Mouse (Mus musculus): ENCODE data around the gene Fzd7. TPM values are rescaled to one million over a fixed set of nuclear protein-coding genes. Genes with fewer than 3 reads are reported as not detected.

The Fzd7 gene
- polyA plus RNA-seq, 1 experiment from 2014 or later: 4.2 TPM

- 80% methylated on average over 6 of the region's 6 CpGs for WGBS
- H3K27me3 ChIP-seq (ENCODE audit: control insufficient read depth, insufficient read depth, low read length): no peaks in the 10 kb centered on the region
- H3K4me1 ChIP-seq (ENCODE audit: control insufficient read depth, insufficient read depth, low read length): no peaks in the 10 kb centered on the region
- no peak for ATAC-seq (ENCODE audit: low FRiP score, low TSS enrichment)
- H3K4me3 ChIP-seq (replicated peaks; ENCODE audit: low read depth, low read length): no peak overlapping the region
- DNase-seq: no peak
- H3K36me3 ChIP-seq (ENCODE audit: control insufficient read depth, insufficient read depth, low read length): no peaks in the 10 kb centered on the region
- no peaks in the 10 kb centered on the region for H3K9me3 ChIP-seq (ENCODE audit: control insufficient read depth, low read length)
- H3K4me2 ChIP-seq (ENCODE audit: low read length): no peak overlapping the region
- H3K9ac ChIP-seq (replicated peaks; ENCODE audit: low read length): no peak overlapping the region
- H3K27ac ChIP-seq (replicated peaks; ENCODE audit: low read depth, low read length): no peak overlapping the region
These were observed 15.8 kb downstream of the Fzd7 start for GRCm38 (mm10) chr1:59497741-59498613.

GRCm38 (mm10) chr1:59499327-59499726 lies 17.1 kb downstream of the Fzd7 start:
- ATAC-seq (ENCODE audit: low FRiP score, low TSS enrichment) (no peak), DNase-seq (no peak)
- Histone ChIP-seq H3K36me3 (ENCODE audit: control insufficient read depth, insufficient read depth, low read length) (no peaks in the 10 kb centered on the region), H3K4me3 (replicated peaks; ENCODE audit: low read depth, low read length) (no peak overlapping the region), H3K9ac (replicated peaks; ENCODE audit: low read length) (no peak overlapping the region), H3K9me3 (ENCODE audit: control insufficient read depth, low read length) (no peaks in the 10 kb centered on the region), H3K4me2 (ENCODE audit: low read length) (no peak overlapping the region), H3K27me3 (ENCODE audit: control insufficient read depth, insufficient read depth, low read length) (no peaks in the 10 kb centered on the region), H3K4me1 (ENCODE audit: control insufficient read depth, insufficient read depth, low read length) (no peaks in the 10 kb centered on the region), H3K27ac (replicated peaks; ENCODE audit: low read depth, low read length) (no peak overlapping the region)
- WGBS: 75% methylated on average over 3 of the region's 3 CpGs

DNA sequence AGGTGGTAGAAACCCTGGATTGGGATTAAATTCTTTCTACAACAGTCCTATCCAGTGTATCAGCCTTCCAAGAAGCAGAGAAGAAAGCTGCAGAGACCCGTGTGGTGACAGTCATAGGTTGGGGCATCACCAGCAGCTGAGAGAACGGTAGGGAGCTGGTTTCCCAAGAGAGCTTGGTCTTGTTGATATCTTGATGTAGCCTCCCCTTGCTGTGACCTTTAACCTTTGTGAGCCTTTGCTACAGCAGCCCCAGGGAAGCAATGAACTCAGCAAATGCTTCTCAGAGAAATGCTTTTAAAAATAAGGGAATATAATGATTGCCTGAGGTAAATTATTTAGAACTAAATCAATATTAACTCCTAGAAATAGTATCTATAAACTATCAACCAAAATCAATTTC lies 20.1 kb downstream of the Fzd7 start:
- H3K4me2 ChIP-seq (ENCODE audit: low read length): no peak overlapping the region
- no peaks in the 10 kb centered on the region for H3K9me3 ChIP-seq (ENCODE audit: control insufficient read depth, low read length)
- H3K4me3 ChIP-seq (replicated peaks; ENCODE audit: low read depth, low read length): no peak overlapping the region
- WGBS: 71% methylated on average over 2 of the region's 2 CpGs
- no peak overlapping the region for H3K27ac ChIP-seq (replicated peaks; ENCODE audit: low read depth, low read length)
- DNase-seq (no peak), ATAC-seq (ENCODE audit: low FRiP score, low TSS enrichment) (no peak)
- H3K36me3 ChIP-seq (ENCODE audit: control insufficient read depth, insufficient read depth, low read length): no peaks in the 10 kb centered on the region
- H3K27me3 ChIP-seq (ENCODE audit: control insufficient read depth, insufficient read depth, low read length): no peaks in the 10 kb centered on the region
- H3K4me1 ChIP-seq (ENCODE audit: control insufficient read depth, insufficient read depth, low read length): no peaks in the 10 kb centered on the region
- H3K9ac ChIP-seq (replicated peaks; ENCODE audit: low read length): no peak overlapping the region

- H3K9ac ChIP-seq (replicated peaks; ENCODE audit: low read length): no peak overlapping the region
- H3K27me3 ChIP-seq (ENCODE audit: control insufficient read depth, insufficient read depth, low read length): no peaks in the 10 kb centered on the region
- no peak overlapping the region for H3K4me2 ChIP-seq (ENCODE audit: low read length)
- no peaks in the 10 kb centered on the region for H3K36me3 ChIP-seq (ENCODE audit: control insufficient read depth, insufficient read depth, low read length)
- 69% methylated on average over 7 of the region's 7 CpGs for WGBS
- no peak overlapping the region for H3K27ac ChIP-seq (replicated peaks; ENCODE audit: low read depth, low read length)
- DNase-seq (no peak), ATAC-seq (ENCODE audit: low FRiP score, low TSS enrichment) (no peak)
- no peaks in the 10 kb centered on the region for H3K9me3 ChIP-seq (ENCODE audit: control insufficient read depth, low read length)
- H3K4me3 ChIP-seq (replicated peaks; ENCODE audit: low read depth, low read length): no peak overlapping the region
- H3K4me1 ChIP-seq (ENCODE audit: control insufficient read depth, insufficient read depth, low read length): no peaks in the 10 kb centered on the region
These were observed 21.6 kb downstream of the Fzd7 start for GRCm38 (mm10) chr1:59503659-59504301.

- H3K9me3 ChIP-seq (ENCODE audit: control insufficient read depth, low read length): no peaks in the 10 kb centered on the region
- H3K4me3 ChIP-seq (replicated peaks; ENCODE audit: low read depth, low read length): no peak overlapping the region
- 87% methylated on average over 2 of the region's 2 CpGs for WGBS
- H3K4me1 ChIP-seq (ENCODE audit: control insufficient read depth, insufficient read depth, low read length): no peaks in the 10 kb centered on the region
- no peak overlapping the region for H3K9ac ChIP-seq (replicated peaks; ENCODE audit: low read length)
- no peak for DNase-seq
- ATAC-seq (ENCODE audit: low FRiP score, low TSS enrichment): no peak
- H3K27me3 ChIP-seq (ENCODE audit: control insufficient read depth, insufficient read depth, low read length): no peaks in the 10 kb centered on the region
- H3K27ac ChIP-seq (replicated peaks; ENCODE audit: low read depth, low read length): no peak overlapping the region
- H3K36me3 ChIP-seq (ENCODE audit: control insufficient read depth, insufficient read depth, low read length): no peaks in the 10 kb centered on the region
- no peak overlapping the region for H3K4me2 ChIP-seq (ENCODE audit: low read length)
These were observed 22.1 kb downstream of the Fzd7 start for GRCm38 (mm10) chr1:59504302-59504700.

- H3K4me1 ChIP-seq (ENCODE audit: control insufficient read depth, insufficient read depth, low read length): no peaks in the 10 kb centered on the region
- DNase-seq (peak; percentile 25), ATAC-seq (ENCODE audit: low FRiP score, low TSS enrichment) (no peak)
- no peak overlapping the region for H3K4me2 ChIP-seq (ENCODE audit: low read length)
- no peak overlapping the region for H3K27ac ChIP-seq (replicated peaks; ENCODE audit: low read depth, low read length)
- no peak overlapping the region for H3K4me3 ChIP-seq (replicated peaks; ENCODE audit: low read depth, low read length)
- no peaks in the 10 kb centered on the region for H3K27me3 ChIP-seq (ENCODE audit: control insufficient read depth, insufficient read depth, low read length)
- no peaks in the 10 kb centered on the region for H3K9me3 ChIP-seq (ENCODE audit: control insufficient read depth, low read length)
- no peak overlapping the region for H3K9ac ChIP-seq (replicated peaks; ENCODE audit: low read length)
- no peaks in the 10 kb centered on the region for H3K36me3 ChIP-seq (ENCODE audit: control insufficient read depth, insufficient read depth, low read length)
- WGBS: 39% methylated on average over 17 of the region's 17 CpGs
These were observed 26.4 kb downstream of the Fzd7 start for GRCm38 (mm10) chr1:59508463-59509139.

GRCm38 (mm10) chr1:59511566-59512270 lies 29.5 kb downstream of the Fzd7 start:
- DNase-seq (no peak), ATAC-seq (ENCODE audit: low FRiP score, low TSS enrichment) (no peak)
- Histone ChIP-seq H3K27ac (replicated peaks; ENCODE audit: low read depth, low read length) (no peak overlapping the region), H3K9me3 (ENCODE audit: control insufficient read depth, low read length) (no peaks in the 10 kb centered on the region), H3K4me2 (ENCODE audit: low read length) (no peak overlapping the region), H3K4me3 (replicated peaks; ENCODE audit: low read depth, low read length) (no peak overlapping the region), H3K4me1 (ENCODE audit: control insufficient read depth, insufficient read depth, low read length) (peaks cover 9% of the 10 kb centered on the region), H3K36me3 (ENCODE audit: control insufficient read depth, insufficient read depth, low read length) (no peaks in the 10 kb centered on the region), H3K9ac (replicated peaks; ENCODE audit: low read length) (no peak overlapping the region), H3K27me3 (ENCODE audit: control insufficient read depth, insufficient read depth, low read length) (no peaks in the 10 kb centered on the region)
- 72% methylated on average over 9 of the region's 9 CpGs for WGBS

- Histone ChIP-seq H3K9me3 (ENCODE audit: control insufficient read depth, low read length) (no peaks in the 10 kb centered on the region), H3K36me3 (ENCODE audit: control insufficient read depth, insufficient read depth, low read length) (no peaks in the 10 kb centered on the region), H3K4me2 (ENCODE audit: low read length) (peak within 1 kb of the TSS; percentile 63), H3K27me3 (ENCODE audit: control insufficient read depth, insufficient read depth, low read length) (no peaks in the 10 kb centered on the region), H3K4me3 (replicated peaks; ENCODE audit: low read depth, low read length) (peak within 1 kb of the TSS; percentile 38), H3K4me1 (ENCODE audit: control insufficient read depth, insufficient read depth, low read length) (peaks cover 17% of the 10 kb centered on the region), H3K27ac (replicated peaks; ENCODE audit: low read depth, low read length) (peak within 1 kb of the TSS; percentile 94), H3K9ac (replicated peaks; ENCODE audit: low read length) (peak within 1 kb of the TSS; percentile 57)
- ATAC-seq (ENCODE audit: low FRiP score, low TSS enrichment) (peak; percentile 92), DNase-seq (peak; percentile 90)
- WGBS: 1% methylated on average over 25 of the region's 25 CpGs
These were observed 34.0 kb downstream of the Fzd7 start, which contains the start of gene Gm973 for GRCm38 (mm10) chr1:59516026-59516917. TSS of gene Gm973 (plus strand) at chr1:59516264.

All from midbrain, embryonic 14.5 days (tissue).